Mouse (Mus musculus): ENCODE measurements at regions not wholly inside any gene's neighbourhood (a gene's known extent, or its start where the extent isn't known, plus 50 kb on each side); places are given as distances from the start of the nearest gene placed in this dataset.
"Not testable (repeated sequence)": the region's sequence is repeated elsewhere in the genome, so short reads cannot be mapped to it uniquely, and the experiment has no call there.

DNA sequence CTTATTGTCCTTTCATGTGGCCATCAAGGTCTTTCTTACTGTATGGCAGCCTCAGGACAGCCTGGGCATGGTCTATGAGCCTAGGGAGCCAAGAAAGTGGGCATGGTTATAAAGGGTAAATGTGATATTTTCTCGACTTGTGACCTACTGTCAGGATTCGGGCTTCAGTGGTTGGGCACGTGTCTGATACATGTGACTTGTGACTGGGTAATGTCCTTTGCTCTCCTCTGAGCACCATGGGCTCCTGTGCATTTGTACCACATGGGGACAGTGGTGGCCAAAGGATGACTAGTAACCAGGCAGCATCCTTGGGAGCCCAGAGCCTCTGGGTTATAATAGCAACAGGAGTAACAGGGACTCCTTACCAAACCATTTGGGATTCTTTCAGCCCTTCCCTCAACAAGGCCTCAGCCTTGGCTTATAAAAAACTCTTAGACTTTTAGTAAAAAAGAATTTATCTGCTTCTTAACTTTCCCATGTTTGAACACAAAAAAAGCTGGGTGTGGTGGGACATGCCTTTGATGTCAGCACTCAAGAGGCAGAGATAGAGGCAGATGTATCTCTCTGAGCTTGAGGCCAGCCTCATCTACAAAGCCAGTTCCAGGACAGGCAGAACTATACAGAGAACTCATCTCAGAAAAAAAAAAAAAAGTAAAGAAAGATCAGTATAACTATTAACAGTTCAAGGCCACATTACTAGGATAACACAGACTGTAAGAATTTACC is 56.7 kb upstream of the Klf13 start:
- no peak for DNase-seq

DNA sequence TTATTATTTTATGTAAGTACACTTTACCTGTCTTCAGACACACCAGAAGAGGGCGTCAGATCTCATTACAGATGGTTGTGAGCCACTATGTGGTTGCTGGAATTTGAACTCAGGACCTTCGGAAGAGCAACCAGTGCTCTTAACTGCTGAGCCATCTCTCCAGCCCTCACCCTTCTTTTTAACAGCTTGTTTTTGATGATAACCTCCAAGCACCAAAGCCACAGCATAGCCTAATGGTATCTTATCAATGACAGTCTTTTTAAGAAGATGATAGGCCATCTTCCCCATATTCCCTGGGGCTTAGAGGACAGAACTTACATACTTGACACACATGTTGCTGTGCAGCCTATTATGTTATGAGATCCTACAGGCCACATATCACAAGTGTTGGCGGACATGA is 56.1 kb upstream of the Klf13 start:
- not testable (repeated sequence) for DNase-seq

DNA sequence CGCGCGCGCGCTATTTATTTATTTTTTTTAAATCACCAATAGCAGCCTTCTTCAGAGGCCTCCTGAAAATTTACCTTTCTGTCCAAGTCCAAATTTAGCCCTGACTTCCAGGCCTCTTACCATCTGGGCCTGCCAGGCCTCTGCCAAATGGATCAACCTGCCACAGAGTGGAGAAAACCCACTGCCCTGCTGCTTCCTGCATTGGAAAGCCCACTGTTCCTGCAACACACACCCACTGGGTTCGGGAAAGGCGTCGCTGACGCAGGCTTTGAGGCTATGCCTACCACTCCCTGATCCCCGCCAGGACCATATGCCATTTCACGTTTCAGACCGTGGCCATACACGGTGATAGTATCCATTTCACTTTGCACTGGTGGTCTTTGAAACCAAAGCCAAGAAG is 53.4 kb upstream of the Klf13 start:
- peak; percentile 96 for DNase-seq

DNA sequence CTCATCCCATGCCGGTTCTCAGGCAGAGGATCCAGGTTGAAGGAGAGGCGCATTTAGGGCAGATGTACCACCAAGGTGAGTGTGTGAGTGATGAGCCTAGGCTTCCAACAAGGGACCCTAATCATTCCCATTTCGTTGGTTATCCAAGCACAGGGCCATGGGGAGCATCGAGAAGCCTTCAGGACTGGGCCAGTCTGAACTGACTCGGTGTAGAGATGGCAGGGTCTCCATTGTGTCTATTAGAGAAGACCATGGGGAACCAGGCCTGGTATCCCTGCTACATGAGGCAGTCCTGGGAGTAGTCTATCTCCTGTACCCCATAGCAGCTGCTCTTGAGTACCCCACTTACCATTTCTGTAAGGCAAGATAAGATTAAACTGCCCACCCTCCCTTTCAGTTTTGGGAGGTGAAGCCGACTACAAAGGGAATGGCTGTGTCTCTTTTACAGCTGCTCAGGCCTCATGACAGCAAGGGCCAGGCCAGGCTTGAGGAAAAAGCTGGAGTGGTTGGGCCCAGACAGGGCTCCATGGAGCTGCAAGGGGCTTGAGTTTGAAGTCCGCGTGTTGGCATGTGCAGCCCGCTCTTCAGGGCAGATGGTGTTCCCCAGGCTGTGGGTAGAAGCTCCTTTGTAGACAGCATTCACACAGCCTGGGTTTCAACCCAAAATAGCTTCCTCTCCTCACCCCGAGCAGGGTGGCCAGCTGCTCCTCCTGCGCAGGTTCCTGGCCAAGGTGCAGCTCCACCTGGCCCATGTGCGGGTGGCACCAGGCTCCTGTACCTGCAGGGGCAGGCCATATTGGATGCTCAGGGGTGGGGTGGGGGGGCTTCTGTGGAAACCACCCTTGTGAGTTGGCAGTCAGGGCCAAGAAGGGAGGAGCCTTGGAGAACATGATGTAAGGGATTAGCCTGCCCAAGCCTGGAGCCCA is 52.6 kb upstream of the Klf13 start:
- peak; percentile 99 for DNase-seq

DNA sequence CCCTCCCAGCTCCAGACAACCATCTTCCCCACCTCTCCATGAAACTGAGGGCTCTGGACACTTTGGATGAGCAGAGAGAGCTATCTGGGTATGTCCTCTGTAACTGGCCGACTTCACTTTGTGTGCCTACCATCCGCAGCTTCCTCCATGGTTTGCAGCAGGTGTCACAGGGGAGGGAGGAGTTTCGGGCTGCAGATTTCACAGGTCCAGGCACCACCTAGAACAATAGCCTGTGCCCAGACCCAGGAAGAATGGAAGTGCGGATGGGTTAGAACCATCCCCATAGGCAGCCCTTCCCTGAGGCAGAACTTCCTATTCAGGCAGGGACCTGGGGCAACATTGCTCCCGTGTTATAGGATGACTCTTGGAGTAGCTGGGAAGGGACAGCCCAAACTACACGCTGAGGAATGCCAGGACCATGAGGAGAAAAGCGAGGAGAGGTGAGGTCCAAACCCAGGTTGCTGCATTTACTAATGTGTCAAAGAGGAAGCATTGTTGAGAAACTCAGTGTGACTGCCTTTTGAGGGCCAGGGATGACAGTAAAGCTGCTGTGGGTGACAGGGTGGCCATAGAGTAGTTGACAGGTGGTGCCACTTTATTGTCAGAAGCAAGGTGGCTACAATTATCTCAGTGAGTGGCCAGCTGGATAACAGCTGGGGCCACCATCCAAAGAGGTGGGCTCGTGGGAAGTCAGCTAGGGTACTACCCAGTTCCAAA is 51.8 kb upstream of the Klf13 start:
- DNase-seq = no peak

DNA sequence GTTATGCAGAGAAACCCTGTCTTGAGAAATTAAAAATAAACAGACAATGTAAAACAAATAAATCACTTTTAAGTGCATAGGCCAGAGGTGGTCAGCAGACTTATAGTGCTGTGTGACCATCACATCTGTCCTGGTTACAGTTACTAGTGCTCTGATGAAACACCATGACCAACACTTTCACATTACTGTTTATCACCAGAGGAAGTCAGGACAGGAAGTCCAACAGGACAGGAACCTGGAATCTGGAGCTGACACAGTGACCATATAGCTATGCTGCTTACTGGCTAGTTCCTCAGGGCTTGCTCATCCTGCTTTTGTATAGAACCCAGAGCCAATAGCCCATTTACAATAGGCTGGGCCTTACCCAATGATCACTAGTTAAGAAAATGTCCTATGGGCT is 51.0 kb upstream of the Klf13 start:
- DNase-seq = no peak

Data from cerebellum, adult 11-12 months (tissue).